Mouse (Mus musculus) layer of hippocampus, adult 2 months (tissue): ENCODE measurements at regions not wholly inside any gene's neighbourhood (a gene's known extent, or its start where the extent isn't known, plus 50 kb on each side); places are given as distances from the start of the nearest gene placed in this dataset.

Source experiments
- DNase-seq, 2 experiments: peaks; one replicate each; pipeline ENCODE4 v3.0.0; 2022; ENCODE audit warnings: low spot score in 2 of 2
- H3K27ac ChIP-seq: fragments of 200-600 bp; 2 replicates; pipeline ENCODE4 v1.8.1; 2022
- H3K4me3 ChIP-seq: fragments of 200-600 bp; 2 replicates; pipeline ENCODE4 v1.8.1; 2022; ENCODE audit warnings: mild to moderate bottlenecking
- CTCF ChIP-seq: fragments of 200-600 bp; conservative IDR thresholded peaks from 2 replicates; pipeline ENCODE4 v1.8.1; 2022; ENCODE audit warnings: antibody characterized with exemption, mild to moderate bottlenecking, moderate library complexity

- TF ChIP-seq CTCF, result no peak
- no peak overlapping the region for H3K27ac ChIP-seq
- DNase-seq, result no peak
- no peak overlapping the region for H3K4me3 ChIP-seq
Measured at GRCm38 (mm10) chr11:38224300-38224699, 988.5 kb upstream of the Tenm2 start.

DNA sequence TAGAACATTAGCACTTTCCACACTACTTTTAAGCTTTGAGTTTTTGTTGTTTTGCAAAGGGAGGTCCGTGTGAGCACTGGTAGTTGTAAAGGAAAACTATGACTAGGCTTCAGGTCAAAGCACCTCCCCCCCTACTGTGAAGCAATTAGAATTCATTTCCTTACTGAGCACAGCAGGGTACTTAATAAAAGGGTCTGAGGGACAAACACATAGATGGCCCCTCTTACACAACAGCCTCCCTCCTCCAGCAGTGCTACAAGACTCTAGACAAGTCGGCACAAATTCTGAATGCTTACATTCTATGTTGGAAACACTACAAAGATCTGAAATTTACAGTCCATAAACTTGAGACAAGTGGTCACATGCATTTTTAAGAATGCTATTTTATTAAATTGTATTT, 967.6 kb upstream of the Tenm2 start:
- TF ChIP-seq CTCF, result no peak
- no peak overlapping the region for H3K27ac ChIP-seq
- no peak for DNase-seq
- no peak overlapping the region for H3K4me3 ChIP-seq

- no peak overlapping the region for H3K4me3 ChIP-seq
- TF ChIP-seq CTCF, result no peak
- no peak for DNase-seq
- H3K27ac ChIP-seq, result no peak overlapping the region
Measured at GRCm38 (mm10) chr11:38201136-38201741, 965.5 kb upstream of the Tenm2 start.

DNA sequence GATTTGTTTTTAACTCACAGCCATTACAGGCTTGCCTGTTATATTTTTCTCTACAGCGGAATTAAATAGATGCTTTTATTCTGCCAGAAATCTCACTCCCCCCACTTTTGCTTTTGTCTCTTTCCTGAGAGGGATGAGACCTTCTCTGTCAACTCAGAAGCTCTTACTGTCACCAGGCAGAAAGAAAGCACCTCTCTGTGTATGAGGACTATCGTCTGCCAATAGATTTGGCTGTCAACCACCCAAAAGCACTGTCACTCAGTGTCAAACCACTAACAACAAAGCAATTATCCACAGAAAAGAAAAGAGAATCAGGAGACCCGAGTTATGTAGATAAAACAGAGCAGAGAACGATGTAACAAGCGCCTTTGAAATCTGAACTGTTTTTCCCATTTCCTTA, 958.0 kb upstream of the Tenm2 start:
- peak in 1 of 2 experiments; percentile 19 for DNase-seq
- TF ChIP-seq CTCF, result no peak
- H3K4me3 ChIP-seq, result no peak overlapping the region
- peak overlapping the region; percentile 80 for H3K27ac ChIP-seq

DNA sequence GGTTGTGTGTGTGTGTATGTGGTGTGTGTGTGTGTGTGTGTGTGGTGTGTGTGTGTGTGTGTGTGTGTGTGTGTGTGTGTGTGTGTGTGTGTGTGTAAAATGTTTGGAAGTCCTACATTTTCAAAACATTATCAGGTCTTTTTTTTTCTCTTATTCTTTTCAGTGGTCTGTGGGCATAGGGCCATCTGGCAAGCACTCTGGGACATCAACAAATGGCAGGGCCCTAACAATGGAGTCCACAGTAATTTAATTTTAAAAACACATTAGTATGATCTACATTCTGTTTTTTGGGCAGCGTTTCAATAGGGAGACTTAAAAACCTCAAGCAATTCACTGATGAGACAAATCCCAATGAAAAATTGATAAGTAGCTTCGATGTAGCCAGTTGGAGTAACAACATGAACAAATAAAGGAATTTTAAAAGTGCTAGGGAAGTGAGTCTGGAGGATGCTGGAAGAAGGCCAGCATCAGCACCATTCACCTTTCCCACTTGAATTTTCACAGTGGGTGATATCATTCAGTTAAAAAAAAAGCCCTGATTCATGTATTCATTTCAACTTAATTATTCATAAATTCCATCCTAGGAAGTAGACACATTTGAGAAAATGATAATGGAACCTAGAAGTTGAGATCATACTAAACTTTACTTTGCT, 956.3 kb upstream of the Tenm2 start:
- no peak for TF ChIP-seq CTCF
- peak overlapping the region; percentile 80; the same call in 1 of the 2 replicates for H3K27ac ChIP-seq
- DNase-seq, result no peak
- H3K4me3 ChIP-seq, result no peak overlapping the region

DNA sequence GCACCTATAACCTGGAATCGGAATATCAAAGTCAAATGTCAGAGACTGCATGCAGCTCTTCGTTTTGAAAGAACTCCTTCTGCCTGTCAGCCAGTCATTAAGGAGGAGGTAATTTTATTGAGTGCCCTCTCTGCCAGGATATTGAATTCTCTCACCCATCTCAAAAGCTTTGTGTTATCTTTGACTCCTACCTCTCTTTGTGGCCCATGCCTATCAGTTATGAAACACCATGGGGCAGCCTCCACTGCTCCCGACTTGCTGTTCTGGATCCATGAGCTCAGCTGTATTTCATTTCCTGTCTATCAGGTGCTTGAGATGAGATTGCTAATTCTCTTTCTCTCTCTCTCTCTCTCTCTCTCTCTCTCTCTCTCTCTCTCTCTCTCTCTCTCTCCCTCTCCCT, 955.7 kb upstream of the Tenm2 start:
- H3K4me3 ChIP-seq, result no peak overlapping the region
- TF ChIP-seq CTCF, result no peak

DNA sequence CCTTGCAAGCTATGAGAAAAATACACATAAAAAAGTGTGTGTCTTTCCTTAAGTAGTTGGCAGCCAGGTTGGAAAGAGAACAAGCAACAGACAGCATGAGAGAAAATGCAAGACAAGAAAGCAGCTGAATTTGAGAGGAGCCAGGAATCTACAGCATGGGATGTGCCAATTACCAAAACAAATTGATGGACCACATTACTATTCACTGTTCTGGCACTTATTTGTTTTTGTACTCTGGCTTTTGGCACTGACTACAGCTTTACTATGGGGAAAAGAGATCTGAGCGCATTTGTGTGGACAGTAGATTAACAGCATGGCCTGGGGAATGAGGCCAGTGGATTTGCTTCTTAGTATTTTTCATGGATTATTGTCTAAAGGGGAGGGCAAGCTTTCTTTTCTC, 935.0 kb upstream of the Tenm2 start:
- no peak for TF ChIP-seq CTCF
- no peak for DNase-seq

More for the DNA sequence above, 955.7 kb upstream of the Tenm2 start:
- H3K27ac ChIP-seq, result no peak overlapping the region
- DNase-seq, result no peak

DNA sequence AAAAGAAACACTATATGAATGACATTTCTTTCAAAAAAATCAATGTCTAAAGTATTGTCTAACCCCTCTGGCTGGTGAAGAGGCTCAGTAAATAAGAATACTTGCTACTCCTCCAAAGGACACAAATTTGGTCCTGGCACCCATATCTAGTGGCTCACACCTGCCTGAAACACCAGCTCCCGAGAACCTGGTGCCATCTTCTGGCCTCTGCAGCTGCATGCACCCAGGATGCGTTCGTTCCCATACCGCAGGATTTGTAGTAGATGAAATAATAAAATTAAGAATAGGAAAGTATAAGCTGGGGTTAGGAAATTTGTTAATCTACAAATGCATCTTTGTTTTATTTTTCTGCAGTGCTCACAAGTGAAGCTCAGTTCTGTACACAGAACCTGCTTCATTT, 922.5 kb upstream of the Tenm2 start:
- Histone ChIP-seq H3K4me3 (no peak overlapping the region), H3K27ac (no peak overlapping the region)
- DNase-seq, result peak in 1 of 2 experiments; percentile 10
- TF ChIP-seq CTCF, result peak; percentile 58

More for the DNA sequence above, 935.0 kb upstream of the Tenm2 start:
- Histone ChIP-seq H3K4me3 (no peak overlapping the region), H3K27ac (no peak overlapping the region)

GRCm38 (mm10) chr11:38156944-38157343, 921.2 kb upstream of the Tenm2 start:
- DNase-seq, result no peak
- TF ChIP-seq CTCF, result no peak

GRCm38 (mm10) chr11:38155706-38156105, 919.9 kb upstream of the Tenm2 start:
- H3K4me3 ChIP-seq, result no peak overlapping the region
- DNase-seq, result no peak
- TF ChIP-seq CTCF, result no peak
- no peak overlapping the region for H3K27ac ChIP-seq

More at GRCm38 (mm10) chr11:38156944-38157343, 921.2 kb upstream of the Tenm2 start:
- Histone ChIP-seq H3K27ac (no peak overlapping the region), H3K4me3 (no peak overlapping the region)

DNA sequence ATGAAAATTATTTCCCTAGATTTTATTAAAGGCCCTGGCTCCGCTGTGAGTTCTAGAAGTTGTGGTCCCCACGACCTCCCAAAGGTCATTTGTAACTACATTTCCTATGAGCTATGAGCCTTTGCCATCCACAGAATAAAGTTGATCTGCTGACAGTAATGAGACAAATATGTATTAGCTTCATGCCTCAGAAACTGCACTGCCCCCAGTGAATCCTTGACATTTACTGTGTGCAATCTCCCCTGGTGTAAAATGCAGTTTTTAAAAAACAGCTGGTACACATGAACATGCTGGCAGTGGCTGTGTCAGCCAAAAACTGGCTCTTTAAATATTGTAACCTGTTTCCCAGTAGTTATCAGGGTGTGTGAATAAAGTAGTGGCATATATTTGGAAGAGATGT, 907.7 kb upstream of the Tenm2 start:
- no peak for TF ChIP-seq CTCF
- no peak for DNase-seq
- Histone ChIP-seq H3K27ac (no peak overlapping the region), H3K4me3 (no peak overlapping the region)

DNA sequence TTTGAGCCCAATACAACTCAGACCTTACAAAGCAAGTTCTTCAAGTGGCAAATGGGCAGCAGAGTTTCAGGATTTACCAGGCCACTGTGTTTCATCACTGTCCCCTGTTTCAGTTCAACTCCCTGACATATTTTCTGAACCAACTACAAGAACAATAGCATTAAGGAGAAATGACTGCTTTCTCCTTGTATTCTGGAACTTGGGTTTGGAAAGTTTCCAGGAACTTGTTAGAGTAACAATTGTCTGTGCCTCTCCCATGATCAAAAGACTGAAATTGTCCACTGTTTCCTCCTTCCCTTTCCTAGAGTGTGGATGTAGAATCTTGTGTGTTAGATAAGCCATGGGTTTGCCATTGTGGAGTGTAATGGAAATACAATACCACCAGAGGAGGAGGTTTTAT, 893.1 kb upstream of the Tenm2 start:
- no peak for TF ChIP-seq CTCF
- no peak overlapping the region for H3K4me3 ChIP-seq
- no peak for DNase-seq
- no peak overlapping the region for H3K27ac ChIP-seq

- no peak for DNase-seq
- Histone ChIP-seq H3K4me3 (no peak overlapping the region), H3K27ac (no peak overlapping the region)
- TF ChIP-seq CTCF, result no peak
Measured at GRCm38 (mm10) chr11:38123789-38124330, 888.1 kb upstream of the Tenm2 start.

- Histone ChIP-seq H3K27ac (no peak overlapping the region), H3K4me3 (no peak overlapping the region)
- DNase-seq, result no peak
- TF ChIP-seq CTCF, result no peak
Measured at GRCm38 (mm10) chr11:38122474-38122873, 886.7 kb upstream of the Tenm2 start.
